Mouse (Mus musculus): ENCODE measurements at regions not wholly inside any gene's neighbourhood (a gene's known extent, or its start where the extent isn't known, plus 50 kb on each side); places are given as distances from the start of the nearest gene placed in this dataset.

DNA sequence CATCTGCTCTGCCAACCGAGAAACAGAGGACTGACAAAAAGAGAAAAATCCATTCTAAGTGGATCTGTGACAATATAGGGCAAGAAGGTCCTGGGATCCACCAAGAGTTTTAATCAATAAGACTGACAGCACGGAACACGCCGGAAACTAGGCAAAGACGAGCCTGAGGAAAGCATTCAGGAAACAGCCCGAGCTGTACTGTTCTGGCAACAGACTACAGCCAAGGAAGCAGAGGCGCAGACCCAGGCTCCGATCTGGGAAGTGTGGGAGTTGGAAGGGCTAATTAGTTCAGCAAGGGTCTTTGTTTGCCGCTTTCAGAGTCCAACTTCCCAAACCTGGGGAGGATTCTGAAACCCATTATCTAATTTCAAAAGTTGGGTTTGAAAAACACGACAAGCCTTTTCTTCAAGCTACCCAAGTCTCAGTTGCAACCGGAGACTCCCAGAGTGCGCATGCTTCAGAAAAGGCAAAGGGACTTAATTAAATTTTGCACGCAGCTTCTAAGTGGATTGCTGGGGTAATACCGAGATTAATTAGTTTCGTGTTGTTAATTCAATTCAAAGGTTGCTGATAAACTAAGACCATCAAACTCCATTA is 317.4 kb downstream of the Nedd1 start:
- Histone ChIP-seq H3K4me1 (replicated peaks; ENCODE audit: control insufficient read depth, insufficient read depth, low read length) (peaks cover 4% of the 10 kb centered on the region; the same call in 1 of the 2 replicates), H3K4me2 (ENCODE audit: low read depth, low read length, severe bottlenecking) (peak overlapping the region; percentile 37; the same call in 1 of the 2 replicates), H3K4me3 (ENCODE audit: low read depth, low read length) (no peak overlapping the region), H3K9me3 (ENCODE audit: control insufficient read depth, low read length) (no peaks in the 10 kb centered on the region), H3K9ac (ENCODE audit: low read length) (no peak overlapping the region), H3K27ac (ENCODE audit: low read depth, low read length) (no peak overlapping the region), H3K27me3 (ENCODE audit: control insufficient read depth, insufficient read depth, low read length) (no peaks in the 10 kb centered on the region; the same call in 1 of the 2 replicates), H3K36me3 (ENCODE audit: control insufficient read depth, insufficient read depth, low read length) (no peaks in the 10 kb centered on the region)
- DNase-seq (ENCODE audit: low spot score): peak; percentile 67
- peak; percentile 60; the same call in 1 of the 2 replicates for ATAC-seq (replicated peaks; ENCODE audit: low FRiP score)
- WGBS: 17% methylated on average over 15 of the region's 15 CpGs

DNA sequence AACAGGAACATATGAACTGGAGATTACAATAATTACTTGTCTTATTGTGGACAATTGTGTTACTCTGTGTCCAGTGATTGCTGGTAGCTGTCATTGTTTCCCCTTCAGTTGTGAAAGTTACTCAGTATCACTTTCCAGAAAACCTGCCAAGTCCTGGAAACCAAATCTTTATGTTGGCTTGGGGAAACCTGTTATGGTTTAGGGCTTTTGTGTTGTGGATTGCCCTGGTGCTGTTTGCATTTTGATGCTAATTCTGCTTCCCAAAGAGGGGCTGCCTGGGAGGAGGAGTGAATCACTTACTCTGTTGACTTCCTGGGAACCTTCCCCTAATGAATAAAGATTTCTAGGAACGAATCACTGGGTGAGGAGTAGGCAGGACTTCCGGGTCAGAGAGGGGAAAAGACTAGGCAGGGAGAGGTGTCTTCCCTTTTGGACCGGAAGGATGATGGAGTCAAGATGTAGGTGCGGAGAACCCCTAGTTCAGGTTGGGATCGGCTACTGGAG is 321.6 kb downstream of the Nedd1 start:
- no peak overlapping the region for H3K4me3 ChIP-seq (ENCODE audit: low read depth, low read length)
- ATAC-seq (replicated peaks; ENCODE audit: low FRiP score) (no peak), DNase-seq (ENCODE audit: low spot score) (no peak)
- H3K4me2 ChIP-seq (ENCODE audit: low read depth, low read length, severe bottlenecking): no peak overlapping the region
- H3K4me1 ChIP-seq (replicated peaks; ENCODE audit: control insufficient read depth, insufficient read depth, low read length): peaks cover 4% of the 10 kb centered on the region; the same call in 1 of the 2 replicates
- H3K36me3 ChIP-seq (ENCODE audit: control insufficient read depth, insufficient read depth, low read length): no peaks in the 10 kb centered on the region
- H3K27ac ChIP-seq (ENCODE audit: low read depth, low read length): no peak overlapping the region
- 69% methylated on average over 5 of the region's 5 CpGs for WGBS
- H3K9me3 ChIP-seq (ENCODE audit: control insufficient read depth, low read length): no peaks in the 10 kb centered on the region
- H3K9ac ChIP-seq (ENCODE audit: low read length): no peak overlapping the region
- no peaks in the 10 kb centered on the region for H3K27me3 ChIP-seq (ENCODE audit: control insufficient read depth, insufficient read depth, low read length)

DNA sequence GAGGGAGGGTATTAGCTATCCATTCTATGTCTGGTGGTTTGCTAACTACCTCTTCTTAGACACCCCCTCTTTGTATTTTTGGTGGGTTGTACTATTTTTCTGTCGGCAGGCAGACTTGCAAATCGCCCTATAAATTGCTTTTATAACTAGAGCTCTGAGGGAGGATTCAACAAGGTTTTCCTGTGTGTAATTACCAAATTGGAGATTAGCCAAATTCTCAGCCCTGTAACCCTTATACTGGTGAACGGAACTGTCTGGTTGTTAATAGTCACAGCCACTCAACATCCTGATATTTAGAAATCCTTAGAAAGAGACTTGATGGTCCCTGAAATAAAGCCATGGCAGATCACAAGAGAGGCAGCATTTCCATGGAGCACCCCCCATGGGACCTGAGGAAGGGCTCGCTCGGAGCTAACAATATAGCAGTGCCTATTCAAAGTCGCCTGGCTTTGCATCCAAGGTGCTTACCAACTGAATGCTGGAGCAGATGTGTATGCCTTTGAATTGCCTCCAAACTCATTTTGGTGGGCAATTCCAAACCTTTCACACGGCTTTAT is 333.0 kb downstream of the Nedd1 start:
- Histone ChIP-seq H3K4me3 (ENCODE audit: low read depth, low read length) (no peak overlapping the region), H3K36me3 (ENCODE audit: control insufficient read depth, insufficient read depth, low read length) (no peaks in the 10 kb centered on the region), H3K4me2 (ENCODE audit: low read depth, low read length, severe bottlenecking) (no peak overlapping the region), H3K9me3 (ENCODE audit: control insufficient read depth, low read length) (no peaks in the 10 kb centered on the region), H3K27ac (ENCODE audit: low read depth, low read length) (peak overlapping the region; percentile 38; the same call in 1 of the 2 replicates), H3K9ac (ENCODE audit: low read length) (no peak overlapping the region), H3K27me3 (ENCODE audit: control insufficient read depth, insufficient read depth, low read length) (no peaks in the 10 kb centered on the region), H3K4me1 (replicated peaks; ENCODE audit: control insufficient read depth, insufficient read depth, low read length) (no peaks in the 10 kb centered on the region)
- ATAC-seq (replicated peaks; ENCODE audit: low FRiP score) (peak; percentile 30; the same call in 1 of the 2 replicates), DNase-seq (ENCODE audit: low spot score) (no peak)
- WGBS: 47% methylated on average over 7 of the region's 7 CpGs

DNA sequence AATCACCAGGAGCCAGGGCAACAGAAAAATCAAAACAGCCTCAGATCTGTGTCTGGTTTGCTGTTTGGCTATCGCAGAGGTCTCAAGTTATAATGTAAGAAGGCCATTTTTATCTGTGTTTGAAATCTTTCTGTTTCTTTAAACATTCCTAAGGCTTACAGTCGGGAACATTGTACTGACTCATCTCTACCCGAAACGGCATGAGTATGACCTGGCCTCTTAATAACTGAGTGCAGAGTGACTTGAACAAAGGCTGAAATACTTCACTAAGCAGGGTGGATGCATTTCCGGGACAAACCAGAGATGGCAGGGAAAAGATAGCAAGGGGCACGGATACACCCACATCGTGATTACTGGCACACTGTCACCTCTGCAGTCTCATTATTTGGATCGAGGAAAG is 355.1 kb downstream of the Nedd1 start:
- Histone ChIP-seq H3K4me1 (replicated peaks; ENCODE audit: control insufficient read depth, insufficient read depth, low read length) (no peaks in the 10 kb centered on the region), H3K9me3 (ENCODE audit: control insufficient read depth, low read length) (no peaks in the 10 kb centered on the region), H3K9ac (ENCODE audit: low read length) (no peak overlapping the region), H3K4me2 (ENCODE audit: low read depth, low read length, severe bottlenecking) (no peak overlapping the region), H3K36me3 (ENCODE audit: control insufficient read depth, insufficient read depth, low read length) (no peaks in the 10 kb centered on the region), H3K27ac (ENCODE audit: low read depth, low read length) (no peak overlapping the region), H3K4me3 (ENCODE audit: low read depth, low read length) (no peak overlapping the region), H3K27me3 (ENCODE audit: control insufficient read depth, insufficient read depth, low read length) (no peaks in the 10 kb centered on the region)
- no peak for ATAC-seq (replicated peaks; ENCODE audit: low FRiP score)
- DNase-seq (ENCODE audit: low spot score): no peak
- WGBS: 88% methylated on average over 8 of the region's 8 CpGs

DNA sequence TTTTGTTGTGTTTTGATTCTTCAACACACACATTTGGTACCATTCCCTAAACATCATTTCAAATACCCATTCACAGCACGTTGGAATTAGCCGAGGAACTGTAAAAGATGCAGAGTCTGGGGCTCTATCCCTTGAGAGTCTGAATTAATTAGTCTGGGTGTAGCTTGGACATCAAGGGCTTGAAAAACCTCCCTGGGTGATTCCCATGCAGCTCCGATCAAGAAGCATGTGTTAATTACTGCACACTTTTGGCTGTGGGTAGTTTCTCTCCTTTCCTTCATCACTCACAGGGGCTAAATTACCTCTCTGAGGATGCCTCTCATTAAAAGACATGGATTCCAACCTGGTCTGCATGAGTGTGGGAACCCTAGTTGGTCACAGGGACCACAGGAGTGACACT is 365.5 kb downstream of the Nedd1 start:
- ATAC-seq (replicated peaks; ENCODE audit: low FRiP score) (peak; percentile 78), DNase-seq (ENCODE audit: low spot score) (no peak)
- Histone ChIP-seq H3K27ac (ENCODE audit: low read depth, low read length) (no peak overlapping the region), H3K9me3 (ENCODE audit: control insufficient read depth, low read length) (no peaks in the 10 kb centered on the region), H3K4me3 (ENCODE audit: low read depth, low read length) (no peak overlapping the region), H3K4me1 (replicated peaks; ENCODE audit: control insufficient read depth, insufficient read depth, low read length) (no peaks in the 10 kb centered on the region), H3K27me3 (ENCODE audit: control insufficient read depth, insufficient read depth, low read length) (0 out of 2 replicates have a peak, but pooled peaks cover 2% of the 10 kb centered on the region), H3K4me2 (ENCODE audit: low read depth, low read length, severe bottlenecking) (no peak overlapping the region), H3K9ac (ENCODE audit: low read length) (no peak overlapping the region), H3K36me3 (ENCODE audit: control insufficient read depth, insufficient read depth, low read length) (no peaks in the 10 kb centered on the region)
- 36% methylated on average over 3 of the region's 3 CpGs for WGBS

DNA sequence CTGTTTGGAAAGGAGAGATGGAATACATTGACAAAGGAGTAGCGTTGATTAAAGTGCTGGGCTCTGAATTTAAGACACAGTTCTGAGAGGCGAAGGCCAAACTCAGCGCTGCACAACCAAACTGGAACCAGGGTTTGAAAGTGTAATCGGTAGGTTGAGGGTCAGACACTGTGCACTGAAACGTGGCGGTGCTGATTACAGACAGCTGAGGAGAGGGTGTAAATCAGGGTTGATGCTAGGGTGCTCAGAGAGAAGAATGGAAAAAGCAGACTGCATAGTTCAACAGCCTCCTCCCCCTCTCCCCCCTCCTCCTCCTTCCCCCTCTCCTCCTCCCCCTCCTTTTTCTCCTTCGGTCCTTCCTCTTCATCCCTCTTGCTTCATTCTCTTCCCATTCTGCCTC is 373.2 kb downstream of the Nedd1 start:
- Histone ChIP-seq H3K27me3 (ENCODE audit: control insufficient read depth, insufficient read depth, low read length) (0 out of 2 replicates have a peak, but pooled peaks cover 2% of the 10 kb centered on the region), H3K27ac (ENCODE audit: low read depth, low read length) (no peak overlapping the region), H3K9me3 (ENCODE audit: control insufficient read depth, low read length) (no peaks in the 10 kb centered on the region), H3K36me3 (ENCODE audit: control insufficient read depth, insufficient read depth, low read length) (no peaks in the 10 kb centered on the region), H3K4me1 (replicated peaks; ENCODE audit: control insufficient read depth, insufficient read depth, low read length) (peaks cover 9% of the 10 kb centered on the region; the same call in 1 of the 2 replicates), H3K4me2 (ENCODE audit: low read depth, low read length, severe bottlenecking) (no peak overlapping the region), H3K4me3 (ENCODE audit: low read depth, low read length) (no peak overlapping the region), H3K9ac (ENCODE audit: low read length) (no peak overlapping the region)
- ATAC-seq (replicated peaks; ENCODE audit: low FRiP score): no peak
- WGBS: 70% methylated on average over 6 of the region's 7 CpGs
- DNase-seq (ENCODE audit: low spot score): no peak

DNA sequence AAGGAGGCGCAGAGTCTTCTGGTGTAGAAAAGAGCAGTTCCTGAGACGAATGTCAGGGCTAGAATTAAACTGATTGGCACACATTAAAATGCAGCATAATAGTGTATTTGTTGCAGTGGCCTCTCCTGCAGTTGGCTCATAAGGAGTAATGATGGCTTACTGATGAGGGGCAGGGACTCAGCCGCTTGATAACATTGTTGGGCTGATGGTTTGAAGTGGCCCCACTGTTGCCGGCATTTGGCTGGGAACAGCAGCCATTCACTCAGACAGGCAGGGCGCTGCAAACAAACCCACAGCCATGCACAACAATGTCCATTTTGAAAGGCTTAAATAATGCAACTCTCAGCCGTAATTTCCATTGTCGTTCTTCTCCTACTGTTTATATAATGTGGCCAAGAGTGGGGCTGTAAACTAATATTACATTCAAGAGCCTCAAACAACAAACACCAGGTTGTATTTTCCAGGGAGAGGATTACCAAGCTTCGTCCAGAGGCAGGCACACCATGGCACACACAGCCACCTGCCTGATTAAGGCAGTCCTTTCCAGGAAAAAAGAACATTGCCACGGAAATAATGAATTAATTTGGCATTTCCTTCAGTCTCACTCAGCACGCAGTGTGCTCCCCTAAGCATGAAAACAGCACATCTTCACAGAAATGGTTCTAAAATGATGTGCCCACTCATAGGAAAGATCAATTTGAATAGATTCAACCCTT is 374.1 kb downstream of the Nedd1 start:
- WGBS: 50% methylated on average over 10 of the region's 10 CpGs
- ATAC-seq (replicated peaks; ENCODE audit: low FRiP score): peak; percentile 61; the same call in 1 of the 2 replicates
- peak; percentile 54 for DNase-seq (ENCODE audit: low spot score)
- Histone ChIP-seq H3K4me1 (replicated peaks; ENCODE audit: control insufficient read depth, insufficient read depth, low read length) (peaks cover 9% of the 10 kb centered on the region; the same call in 1 of the 2 replicates), H3K4me2 (ENCODE audit: low read depth, low read length, severe bottlenecking) (no peak overlapping the region), H3K9ac (ENCODE audit: low read length) (no peak overlapping the region), H3K27me3 (ENCODE audit: control insufficient read depth, insufficient read depth, low read length) (no peaks in the 10 kb centered on the region), H3K9me3 (ENCODE audit: control insufficient read depth, low read length) (no peaks in the 10 kb centered on the region), H3K36me3 (ENCODE audit: control insufficient read depth, insufficient read depth, low read length) (no peaks in the 10 kb centered on the region), H3K27ac (ENCODE audit: low read depth, low read length) (no peak overlapping the region), H3K4me3 (ENCODE audit: low read depth, low read length) (no peak overlapping the region)

DNA sequence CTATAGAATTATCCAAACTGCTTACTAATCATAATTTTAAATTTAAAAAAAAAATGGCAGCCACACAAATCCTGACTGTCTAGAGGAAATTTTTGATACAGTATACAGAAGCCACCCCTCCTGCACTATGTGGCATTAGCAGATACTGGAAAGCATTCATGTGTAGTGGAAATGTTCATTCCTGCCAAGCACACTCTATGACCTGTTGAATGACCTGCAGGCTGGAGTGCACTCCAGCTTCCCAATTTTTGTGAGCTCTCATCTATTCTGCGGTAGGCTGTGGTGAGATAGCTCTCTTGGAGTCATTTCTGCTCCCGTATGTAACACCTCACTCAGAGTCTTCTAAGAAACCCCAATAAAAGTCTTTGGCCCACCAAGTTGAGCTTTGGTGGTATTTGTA is 382.5 kb downstream of the Nedd1 start:
- no peak overlapping the region for H3K27ac ChIP-seq (ENCODE audit: low read depth, low read length)
- H3K9ac ChIP-seq (ENCODE audit: low read length): no peak overlapping the region
- no peak overlapping the region for H3K4me3 ChIP-seq (ENCODE audit: low read depth, low read length)
- ATAC-seq (replicated peaks; ENCODE audit: low FRiP score) (no peak), DNase-seq (ENCODE audit: low spot score) (no peak)
- no peaks in the 10 kb centered on the region for H3K36me3 ChIP-seq (ENCODE audit: control insufficient read depth, insufficient read depth, low read length)
- no peaks in the 10 kb centered on the region for H3K9me3 ChIP-seq (ENCODE audit: control insufficient read depth, low read length)
- 0 out of 2 replicates have a peak, but pooled peaks cover 2% of the 10 kb centered on the region for H3K4me1 ChIP-seq (replicated peaks; ENCODE audit: control insufficient read depth, insufficient read depth, low read length)
- H3K27me3 ChIP-seq (ENCODE audit: control insufficient read depth, insufficient read depth, low read length): no peaks in the 10 kb centered on the region
- no peak overlapping the region for H3K4me2 ChIP-seq (ENCODE audit: low read depth, low read length, severe bottlenecking)
- 89% methylated on average over 2 of the region's 2 CpGs for WGBS

All from forebrain, embryonic 11.5 days (tissue).